Mouse (Mus musculus) subcutaneous adipose tissue, adult 2 months (tissue): ENCODE data around the gene Crebzf. TPM values are rescaled to one million over a fixed set of nuclear protein-coding genes. Genes with fewer than 3 reads are reported as not detected.

Source experiments
- polyA plus RNA-seq: library from polyadenylated mRNA; depleted of rRNA; stranded (reverse); fragments of >200 nt; gene quantifications from 2 replicates; pipeline ENCODE4 v1.2.3, GENCODE M21; 2012; ENCODE audit warnings: low replicate concordance; rRNA removed

Gene Crebzf
- 23.4 and 52.3 TPM in 2 replicates for polyA plus RNA-seq

DNA sequence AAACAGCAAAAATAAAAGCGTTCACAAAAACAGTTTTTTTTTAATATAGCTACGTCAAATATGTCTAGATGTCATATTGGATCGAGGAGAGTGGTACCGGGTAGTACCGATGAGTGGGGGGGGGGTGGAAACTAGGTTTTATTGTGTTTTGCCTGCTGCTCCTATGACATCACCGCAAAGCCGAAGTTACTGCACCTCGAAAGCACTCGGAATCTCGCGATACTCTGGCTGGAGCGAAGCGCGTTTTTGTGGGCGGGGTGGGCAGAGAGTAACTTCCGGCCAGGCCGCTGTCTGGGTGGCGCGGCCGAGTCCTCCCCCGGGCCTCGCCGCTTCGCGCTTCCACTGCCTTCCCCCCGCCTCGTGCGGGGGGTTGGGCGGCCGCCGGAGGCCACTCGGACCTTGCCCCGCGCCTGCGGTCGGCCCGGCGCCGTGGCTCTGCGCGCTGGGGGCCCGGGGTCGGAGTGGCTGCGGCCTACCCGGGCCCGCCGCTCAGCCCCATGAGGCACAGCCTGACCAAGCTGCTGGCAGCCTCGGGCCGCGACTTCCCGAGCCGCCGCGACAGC is at the start of gene Crebzf:
Gene Crebzf (plus strand): TSS at position 212 of the 563 bp plus-strand sequence.

DNA sequence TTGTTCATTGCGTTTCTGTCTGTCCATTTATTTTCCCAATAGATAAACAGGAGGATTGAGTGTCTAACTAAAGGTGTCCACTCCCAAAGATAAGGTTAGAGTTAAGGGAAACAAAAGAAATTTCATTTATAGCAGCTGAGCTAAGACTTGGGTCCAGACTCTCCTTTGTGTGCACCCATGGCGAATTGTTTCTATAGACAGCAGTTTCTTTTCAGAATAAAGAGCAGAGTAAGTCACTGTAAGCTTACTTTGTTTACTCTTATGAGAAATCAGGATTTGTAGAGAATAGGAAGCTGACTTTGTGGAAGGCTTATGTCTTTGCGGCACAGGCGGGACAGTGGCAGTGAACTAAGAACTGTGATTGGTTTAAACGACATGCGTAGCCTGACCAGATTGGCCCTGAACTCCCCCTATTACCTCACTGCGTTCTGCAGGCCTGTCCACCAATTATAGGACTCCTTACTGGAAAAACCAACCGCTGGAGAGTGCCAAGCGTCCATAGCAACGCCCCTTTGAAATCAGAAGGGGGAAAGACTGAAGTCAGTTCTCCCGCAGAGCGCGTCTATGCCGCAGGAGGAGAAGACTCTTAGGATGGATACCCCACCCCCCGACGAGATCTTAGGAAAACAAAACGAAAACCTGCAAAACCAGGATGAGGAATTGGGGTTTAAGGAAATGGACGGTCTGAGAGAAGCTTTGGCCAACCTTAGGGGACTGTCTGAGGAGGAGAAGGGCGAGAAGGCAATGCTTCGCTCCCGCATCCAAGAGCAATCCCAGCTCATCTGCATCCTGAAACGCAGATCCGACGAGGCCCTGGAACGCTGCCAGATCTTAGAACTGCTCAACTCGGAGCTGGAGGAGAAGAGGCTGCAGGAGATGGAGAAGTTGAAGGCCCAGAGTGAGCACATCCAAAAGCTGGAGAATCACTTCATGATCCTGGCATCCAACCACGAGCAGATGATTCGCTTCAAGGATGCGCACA is 16.2 kb upstream of the Crebzf start, which contains the start of gene Ccdc89:
Gene Ccdc89 (plus strand): TSS at position 558 of the 982 bp plus-strand sequence.

DNA sequence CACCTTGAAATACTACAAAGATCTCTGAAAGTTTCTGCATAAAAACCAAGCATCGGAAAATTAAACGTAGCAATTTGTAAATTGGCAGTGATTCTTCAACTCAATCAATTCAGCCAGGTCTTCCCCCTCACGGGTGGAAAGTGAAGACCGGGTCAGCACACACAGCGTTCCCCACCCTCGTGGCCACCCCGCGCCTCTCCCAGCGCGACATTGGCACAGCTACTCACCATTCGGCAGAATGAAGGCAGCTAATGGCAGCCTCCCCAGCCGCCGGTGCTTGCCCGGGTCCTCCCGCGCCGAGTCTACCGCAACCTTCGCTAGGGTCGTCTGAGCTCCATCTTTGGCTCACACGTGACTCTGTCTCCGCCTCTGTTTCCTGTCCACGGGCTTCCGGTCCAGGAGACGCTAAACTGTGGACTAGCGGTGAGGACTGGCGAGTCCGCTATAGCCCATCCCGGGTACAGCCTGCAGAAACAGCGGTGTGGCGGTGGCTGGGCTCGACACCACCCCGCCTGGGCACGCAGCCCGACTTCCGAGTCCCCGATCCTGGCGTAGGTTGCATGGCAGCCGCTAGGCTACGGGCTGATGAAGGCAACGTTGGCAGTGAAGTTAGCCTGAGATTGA is 14.4 kb downstream of the Crebzf start, which contains the start of gene Tmem126a:
Gene Tmem126a (minus strand): TSS at position 385 of the 624 bp plus-strand sequence.

DNA sequence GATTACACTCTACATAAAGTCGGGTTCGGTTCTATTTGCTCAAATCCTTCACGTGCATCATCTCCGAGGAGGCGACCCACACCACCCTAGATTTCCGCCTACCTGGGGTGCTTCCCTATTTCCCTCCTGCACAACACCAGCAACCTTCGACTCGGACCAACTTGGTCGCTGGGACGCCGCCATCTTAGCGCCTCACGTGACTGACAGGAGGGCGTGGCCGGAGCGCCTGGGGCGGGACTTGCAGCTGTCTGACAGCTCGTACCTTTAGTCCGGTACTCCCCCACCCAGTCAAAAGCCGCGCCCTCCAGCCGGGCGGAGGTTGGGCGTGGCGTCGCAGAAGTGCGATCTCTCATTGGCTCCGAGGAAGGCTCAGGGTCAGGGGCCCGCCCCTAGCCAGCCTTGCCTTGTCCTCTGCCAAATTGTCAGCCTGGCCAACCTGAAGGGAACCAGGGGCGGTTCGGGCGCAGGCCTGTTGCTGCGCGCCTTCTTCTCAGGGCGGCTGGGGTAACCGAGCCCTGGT is 33.3 kb downstream of the Crebzf start, which contains the start of gene Tmem126b:
Gene Tmem126b (minus strand): TSS at position 209 of the 520 bp plus-strand sequence.

DNA sequence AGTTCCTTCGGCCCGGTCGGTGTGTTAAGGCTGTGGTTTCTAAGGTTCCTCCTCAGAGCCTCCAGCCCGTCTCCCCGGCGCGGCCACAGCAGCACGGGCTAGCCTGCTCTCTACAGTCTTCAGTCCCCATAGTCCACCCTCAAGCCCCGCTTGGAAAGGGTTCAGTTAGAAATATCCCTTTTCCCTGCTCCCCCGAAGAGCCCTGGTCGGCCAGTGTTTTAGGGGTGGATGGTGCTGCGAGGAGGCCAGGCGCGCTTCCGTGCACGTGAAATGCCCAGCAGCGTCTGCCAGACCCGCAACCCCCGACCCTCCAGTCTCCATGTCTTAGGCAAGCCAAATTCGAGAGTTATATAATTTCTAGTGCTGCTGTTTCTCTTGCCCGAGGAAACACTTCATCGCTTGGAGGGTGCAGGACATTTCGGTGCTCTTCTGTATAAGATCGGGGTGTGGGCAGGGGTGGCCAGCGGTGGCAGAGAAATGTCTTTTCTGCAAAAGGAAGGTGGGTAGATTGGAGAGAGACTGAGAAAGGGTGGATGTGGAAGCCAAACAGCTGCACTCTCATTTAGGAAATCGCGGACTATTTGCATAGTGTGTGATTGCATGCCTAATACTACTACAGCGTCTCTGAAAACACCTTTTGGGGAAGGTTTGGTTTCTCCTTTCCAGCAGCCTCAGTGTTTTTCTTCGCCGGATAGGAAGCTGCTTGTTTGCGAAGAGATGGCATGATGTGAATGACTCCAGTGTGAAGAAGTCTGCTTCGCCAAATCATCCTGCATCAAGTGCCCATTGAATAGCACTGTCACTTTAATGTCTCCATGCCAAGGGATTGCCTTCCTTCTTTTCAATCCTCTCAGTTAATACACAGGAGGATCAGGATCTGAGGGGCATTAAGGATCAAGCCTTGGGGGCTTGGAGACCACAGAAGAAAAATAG is 34.0 kb downstream of the Crebzf start, which contains the start of gene Dlg2:
Gene Dlg2 (plus strand): TSS at position 360 of the 933 bp plus-strand sequence.

Other genes starting within 250 kb of the Crebzf start
- not detected in 2 replicates for gene Ccdc83, start 177.0 kb upstream of the Crebzf start, polyA plus RNA-seq
- 3.1 and 5.7 TPM in 2 replicates for gene Sytl2, start 140.5 kb upstream of the Crebzf start, polyA plus RNA-seq
- gene Ccdc89, start 16.2 kb upstream of the Crebzf start, polyA plus RNA-seq: 0.30 and 0.40 TPM in 2 replicates
- 35.5 and 54.3 TPM in 2 replicates for gene Tmem126a, start 14.5 kb downstream of the Crebzf start, polyA plus RNA-seq
- gene Tmem126b, start 33.3 kb downstream of the Crebzf start, polyA plus RNA-seq: 12.2 and 18.8 TPM in 2 replicates
- gene Dlg2, start 33.9 kb downstream of the Crebzf start, polyA plus RNA-seq: 0.21 and 1.2 TPM in 2 replicates